Mouse (Mus musculus): ENCODE measurements around the gene Parp3. TPM values are rescaled to one million over a fixed set of nuclear protein-coding genes. Genes with fewer than 3 reads are reported as not detected.
A peak's percentile ranks its signal among the peaks of the same experiment; 100 is the strongest.
"Not testable (repeated sequence)": the region's sequence is repeated elsewhere in the genome, so short reads cannot be mapped to it uniquely, and the experiment has no call there.

The Parp3 gene
- polyA plus RNA-seq (2015; fragmentation: Nextera tagmentation; extraction: Ambion mirVana) = 0.41 and 0.47 TPM in 2 replicates

DNA sequence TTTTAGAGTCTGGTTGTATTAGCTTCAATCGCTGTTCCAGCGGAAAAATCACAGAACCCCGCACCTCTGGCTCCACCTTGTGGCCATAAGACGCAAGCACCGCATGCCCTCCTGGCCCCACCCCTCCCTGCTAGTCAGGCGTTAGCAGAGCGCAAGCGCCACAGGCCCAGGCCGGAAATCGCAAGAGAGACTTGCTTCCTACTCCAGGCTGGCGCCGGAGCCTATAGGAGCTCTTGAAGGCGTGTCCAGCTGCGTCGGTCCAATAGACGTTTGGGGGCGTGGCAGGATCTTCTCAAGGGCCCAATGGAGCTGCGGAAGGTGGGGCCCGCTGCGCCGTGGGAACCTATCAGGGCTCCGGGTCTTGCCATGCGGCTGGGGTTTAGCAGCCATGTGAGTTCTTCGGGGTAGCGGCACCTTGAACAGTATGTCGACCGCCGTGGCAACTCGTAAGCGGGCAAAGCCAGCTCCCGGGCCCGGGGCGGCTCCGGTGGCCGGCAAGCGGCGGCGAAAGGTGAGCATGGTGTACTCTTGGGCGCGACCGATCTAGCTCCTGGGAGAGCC, at the start of gene Parp3:
Parp3 (minus strand) TSS at position 26 of the 561 bp plus-strand sequence.
- no peaks in the 10 kb centered on the region for H3K9me3 ChIP-seq
- peak within 1 kb of the TSS; percentile 67 for H3K4me3 ChIP-seq
- ATAC-seq (replicated peaks) = peak; percentile 98
- H3K9ac ChIP-seq (replicated peaks) = peak within 1 kb of the TSS; percentile 50
- peak within 1 kb of the TSS; percentile 40; the same call in 1 of the 2 replicates for H3K27ac ChIP-seq (replicated peaks)
- no peaks in the 10 kb centered on the region; the same call in 1 of the 2 replicates for H3K36me3 ChIP-seq
- peak within 1 kb of the TSS; percentile 79 for H3K4me2 ChIP-seq (replicated peaks)
- under 1% methylated on average over 41 of the region's 41 CpGs for WGBS
- no peaks in the 10 kb centered on the region for H3K27me3 ChIP-seq
- H3K4me1 ChIP-seq = peaks cover 32% of the 10 kb centered on the region

DNA sequence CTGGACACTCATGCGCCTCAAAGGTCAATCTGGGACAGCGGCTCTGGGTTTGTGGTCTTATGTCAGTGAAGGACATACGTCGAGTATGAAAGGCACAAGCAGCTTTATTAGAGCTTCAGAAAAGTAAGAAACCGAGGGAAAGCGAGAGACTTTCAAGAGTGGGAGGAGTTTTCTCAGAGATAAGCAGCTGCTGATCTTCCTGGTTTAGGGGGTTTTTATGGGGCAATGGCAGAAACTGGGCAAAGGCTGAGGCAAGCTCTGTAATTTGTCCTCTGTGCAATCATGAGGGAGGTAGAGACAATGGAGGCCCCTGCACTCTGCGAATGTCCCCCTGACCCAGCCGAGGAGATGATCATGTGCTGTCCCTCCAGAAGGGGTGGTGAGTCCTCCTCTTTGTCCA, 43.2 kb upstream of the Parp3 start:
- H3K36me3 ChIP-seq = no peaks in the 10 kb centered on the region
- H3K4me3 ChIP-seq = no peak overlapping the region
- H3K9me3 ChIP-seq = no peaks in the 10 kb centered on the region
- no peak overlapping the region for H3K9ac ChIP-seq (replicated peaks)
- H3K27ac ChIP-seq (replicated peaks) = no peak overlapping the region
- no peak overlapping the region for H3K4me2 ChIP-seq (replicated peaks)
- no peak for ATAC-seq (replicated peaks)
- 81% methylated on average over 8 of the region's 8 CpGs for WGBS
- no peaks in the 10 kb centered on the region for H3K27me3 ChIP-seq
- H3K4me1 ChIP-seq = no peaks in the 10 kb centered on the region

DNA sequence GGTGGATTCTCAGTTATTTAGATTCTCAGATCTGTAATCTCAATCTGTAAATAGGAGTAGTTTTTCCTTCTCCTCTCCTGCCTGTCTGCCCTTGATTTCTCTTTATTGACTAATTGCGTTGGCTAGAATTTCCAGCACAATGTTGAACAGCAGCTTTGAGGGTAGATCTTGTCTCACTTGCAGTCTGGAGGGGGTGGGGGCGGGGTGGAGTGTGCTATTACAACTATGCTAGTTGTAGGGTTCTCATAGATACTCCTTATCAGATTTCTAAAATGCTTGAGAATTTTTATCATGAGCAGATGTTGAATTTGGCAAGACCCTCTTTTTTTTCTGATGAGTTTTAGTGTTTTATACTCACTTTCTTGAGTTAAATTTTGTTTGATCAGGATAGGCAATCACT, 42.7 kb upstream of the Parp3 start:
- Histone ChIP-seq H3K9ac (replicated peaks) (no peak overlapping the region), H3K27ac (replicated peaks) (no peak overlapping the region), H3K4me3 (no peak overlapping the region), H3K9me3 (no peaks in the 10 kb centered on the region), H3K4me1 (no peaks in the 10 kb centered on the region), H3K4me2 (replicated peaks) (no peak overlapping the region), H3K36me3 (no peaks in the 10 kb centered on the region), H3K27me3 (no peaks in the 10 kb centered on the region)
- WGBS = 77% methylated on average over 2 of the region's 2 CpGs
- ATAC-seq (replicated peaks) = no peak

DNA sequence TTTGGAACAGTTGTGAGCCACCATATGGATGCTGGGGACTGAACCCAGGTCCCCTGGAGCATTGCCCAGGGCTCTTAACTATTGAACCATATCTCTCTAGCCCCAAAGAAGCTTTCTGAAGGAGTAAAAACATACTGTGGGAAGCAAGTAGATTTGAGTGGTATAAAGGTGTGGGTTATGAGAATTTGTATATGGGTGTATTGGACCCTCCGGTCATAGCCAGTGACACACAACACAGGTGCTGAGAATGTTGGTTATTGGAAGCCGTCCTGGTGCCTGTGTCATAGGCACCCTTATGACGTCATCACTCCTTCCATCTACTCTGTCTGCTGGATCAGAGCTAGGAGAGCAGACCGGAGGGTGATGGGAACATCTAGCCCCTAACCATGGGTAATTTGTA, 37.5 kb upstream of the Parp3 start, which contains the start of gene Iqcf5:
Iqcf5 (plus strand) TSS at position 301 of the 400 bp plus-strand sequence.
- no peaks in the 10 kb centered on the region for H3K36me3 ChIP-seq
- H3K4me3 ChIP-seq = no peak within 1 kb of the TSS
- no peak within 1 kb of the TSS for H3K9ac ChIP-seq (replicated peaks)
- H3K4me1 ChIP-seq = peaks cover 4% of the 10 kb centered on the region; the same call in 1 of the 2 replicates
- no peaks in the 10 kb centered on the region for H3K27me3 ChIP-seq
- no peak within 1 kb of the TSS for H3K4me2 ChIP-seq (replicated peaks)
- H3K9me3 ChIP-seq = no peaks in the 10 kb centered on the region
- WGBS = 87% methylated on average over 4 of the region's 4 CpGs
- no peak for ATAC-seq (replicated peaks)
- no peak within 1 kb of the TSS; the same call in 1 of the 2 replicates for H3K27ac ChIP-seq (replicated peaks)

DNA sequence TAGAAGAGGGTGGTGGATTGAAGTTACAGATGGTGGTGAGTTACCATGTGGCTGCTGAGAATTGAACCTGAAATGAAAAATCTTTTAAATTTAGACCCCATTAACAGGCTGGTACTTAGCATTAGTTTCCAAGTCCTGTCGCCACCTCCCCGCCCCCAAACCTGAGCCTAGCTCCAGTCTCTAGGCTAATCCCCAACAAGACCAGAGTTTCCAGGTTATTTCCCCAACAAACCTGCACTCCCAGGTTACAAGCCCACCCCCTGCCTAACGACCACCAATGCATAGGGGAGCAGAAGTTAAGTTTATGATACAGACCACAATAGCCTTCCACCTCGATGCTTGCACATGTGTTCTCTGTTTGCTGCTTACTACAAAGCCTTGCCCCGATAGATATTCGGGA, 36.8 kb upstream of the Parp3 start:
- H3K27me3 ChIP-seq = no peaks in the 10 kb centered on the region
- no peak for ATAC-seq (replicated peaks)
- no peaks in the 10 kb centered on the region for H3K9me3 ChIP-seq
- H3K4me1 ChIP-seq = peaks cover 4% of the 10 kb centered on the region; the same call in 1 of the 2 replicates
- WGBS = 76% methylated on average over 6 of the region's 6 CpGs
- no peaks in the 10 kb centered on the region for H3K36me3 ChIP-seq
- H3K4me3 ChIP-seq = no peak overlapping the region
- H3K9ac ChIP-seq (replicated peaks) = no peak overlapping the region
- no peak overlapping the region for H3K4me2 ChIP-seq (replicated peaks)
- H3K27ac ChIP-seq (replicated peaks) = no peak overlapping the region; the same call in 1 of the 2 replicates

DNA sequence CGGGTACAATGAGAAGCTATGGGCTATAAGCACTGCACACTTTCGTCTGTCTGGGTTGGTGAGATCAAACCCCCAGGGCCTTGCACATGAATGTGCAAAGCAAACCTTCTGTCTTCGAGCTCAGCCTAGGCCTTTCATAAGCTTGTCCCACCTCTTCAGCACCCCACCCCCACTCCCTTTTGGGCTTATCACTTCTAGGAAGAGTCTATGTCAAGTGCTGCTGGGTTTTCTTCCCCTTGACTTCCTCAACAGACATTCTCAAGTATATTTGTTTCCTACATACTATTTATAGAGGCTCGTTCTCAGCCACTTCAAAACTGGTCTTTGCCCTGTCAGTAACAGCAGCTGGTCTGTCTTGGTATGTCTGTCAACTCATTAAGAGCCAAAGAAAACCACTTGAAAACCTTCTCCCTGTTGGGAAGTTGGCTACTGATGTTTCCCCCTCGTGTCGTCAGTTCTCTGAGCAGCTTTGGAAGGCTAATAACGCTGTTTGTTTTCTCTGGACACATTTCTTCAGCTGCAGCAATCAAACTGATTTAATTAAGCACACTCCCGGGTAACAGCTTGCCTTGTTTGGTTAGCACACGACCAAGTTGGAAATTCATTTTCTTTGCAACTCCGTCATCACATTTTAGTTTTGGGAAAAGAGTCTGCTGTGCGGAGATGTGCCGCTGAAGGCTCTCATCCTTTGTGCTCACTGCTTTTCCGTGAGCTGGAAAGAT, 36.1 kb upstream of the Parp3 start:
- Histone ChIP-seq H3K27me3 (no peaks in the 10 kb centered on the region), H3K4me2 (replicated peaks) (no peak overlapping the region), H3K9ac (replicated peaks) (no peak overlapping the region), H3K9me3 (no peaks in the 10 kb centered on the region), H3K36me3 (no peaks in the 10 kb centered on the region), H3K27ac (replicated peaks) (no peak overlapping the region; the same call in 1 of the 2 replicates), H3K4me3 (no peak overlapping the region), H3K4me1 (peaks cover 4% of the 10 kb centered on the region; the same call in 1 of the 2 replicates)
- 46% methylated on average over 13 of the region's 13 CpGs for WGBS
- ATAC-seq (replicated peaks) = no peak

DNA sequence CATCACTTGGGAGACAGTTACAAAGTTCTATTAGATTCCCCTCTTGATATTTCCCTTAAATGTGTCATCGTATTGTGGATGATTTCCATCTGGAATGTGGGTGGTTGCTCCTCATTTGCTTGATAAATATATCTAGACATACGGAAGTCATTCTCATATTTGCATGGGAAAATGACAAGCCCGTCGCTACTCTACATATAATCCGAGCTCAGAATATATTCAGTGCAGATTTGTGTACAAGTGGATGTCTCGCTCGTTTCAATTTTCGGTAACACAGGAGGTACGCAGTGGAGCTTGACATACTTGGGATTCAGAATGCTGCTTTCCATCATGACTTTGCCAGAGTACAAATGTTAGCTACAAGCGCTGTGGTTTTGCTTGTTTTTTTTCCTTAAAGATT, 32.6 kb upstream of the Parp3 start:
- H3K9me3 ChIP-seq = no peaks in the 10 kb centered on the region
- no peak overlapping the region for H3K4me3 ChIP-seq
- no peak overlapping the region for H3K4me2 ChIP-seq (replicated peaks)
- 94% methylated on average over 10 of the region's 10 CpGs for WGBS
- H3K27me3 ChIP-seq = no peaks in the 10 kb centered on the region
- no peaks in the 10 kb centered on the region for H3K36me3 ChIP-seq
- ATAC-seq (replicated peaks) = no peak
- H3K27ac ChIP-seq (replicated peaks) = no peak overlapping the region
- no peak overlapping the region for H3K9ac ChIP-seq (replicated peaks)
- H3K4me1 ChIP-seq = peaks cover 4% of the 10 kb centered on the region; the same call in 1 of the 2 replicates

DNA sequence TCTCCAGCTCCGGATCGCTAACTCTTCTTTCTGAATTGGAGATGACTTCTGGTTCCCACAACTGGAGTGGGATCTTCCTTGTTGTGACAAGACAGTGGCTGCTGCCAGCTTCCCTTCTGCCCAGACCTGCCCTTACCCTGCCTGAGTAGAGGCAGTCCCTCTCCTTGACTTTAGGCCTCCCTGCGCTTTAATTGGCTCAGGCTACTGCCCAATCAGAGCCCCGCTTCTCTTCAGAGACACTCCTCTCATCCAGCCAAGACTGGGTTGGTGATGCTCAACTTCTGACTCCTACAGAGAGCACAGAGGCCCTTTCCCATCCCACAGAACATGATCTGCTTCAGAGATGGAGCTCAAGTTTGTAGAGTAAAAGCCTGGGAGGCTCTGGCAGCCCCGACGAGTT, 27.5 kb upstream of the Parp3 start:
- Histone ChIP-seq H3K27me3 (no peaks in the 10 kb centered on the region), H3K36me3 (no peaks in the 10 kb centered on the region), H3K4me1 (no peaks in the 10 kb centered on the region), H3K9me3 (no peaks in the 10 kb centered on the region), H3K4me3 (no peak overlapping the region), H3K4me2 (replicated peaks) (no peak overlapping the region), H3K9ac (replicated peaks) (no peak overlapping the region), H3K27ac (replicated peaks) (no peak overlapping the region)
- WGBS = 72% methylated on average over 6 of the region's 6 CpGs
- ATAC-seq (replicated peaks) = no peak

DNA sequence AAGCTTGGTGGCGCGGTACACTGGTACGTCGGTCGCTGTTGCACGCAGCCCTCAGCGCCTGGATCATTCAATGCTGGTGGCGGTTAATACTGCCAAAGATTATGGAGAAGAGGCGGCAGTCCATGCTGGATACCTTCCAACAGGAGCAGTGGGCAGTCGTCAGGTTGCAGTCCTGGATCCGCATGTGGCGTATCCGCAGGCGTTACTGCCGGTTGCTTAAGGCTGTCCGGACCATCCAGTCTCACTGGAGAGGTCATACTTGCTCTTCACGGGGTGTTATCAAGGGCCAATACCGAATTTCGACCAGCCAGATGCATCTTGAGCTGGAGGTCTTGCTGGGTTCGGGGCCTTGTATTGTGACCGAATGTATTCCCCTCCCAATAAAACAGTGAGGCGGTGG, 25.1 kb upstream of the Parp3 start:
- H3K4me3 ChIP-seq = no peak overlapping the region
- H3K36me3 ChIP-seq = no peaks in the 10 kb centered on the region
- no peak overlapping the region for H3K4me2 ChIP-seq (replicated peaks)
- no peak for ATAC-seq (replicated peaks)
- H3K9me3 ChIP-seq = no peaks in the 10 kb centered on the region
- H3K27me3 ChIP-seq = no peaks in the 10 kb centered on the region
- H3K27ac ChIP-seq (replicated peaks) = no peak overlapping the region
- 88% methylated on average over 22 of the region's 22 CpGs for WGBS
- H3K4me1 ChIP-seq = no peaks in the 10 kb centered on the region
- H3K9ac ChIP-seq (replicated peaks) = no peak overlapping the region

DNA sequence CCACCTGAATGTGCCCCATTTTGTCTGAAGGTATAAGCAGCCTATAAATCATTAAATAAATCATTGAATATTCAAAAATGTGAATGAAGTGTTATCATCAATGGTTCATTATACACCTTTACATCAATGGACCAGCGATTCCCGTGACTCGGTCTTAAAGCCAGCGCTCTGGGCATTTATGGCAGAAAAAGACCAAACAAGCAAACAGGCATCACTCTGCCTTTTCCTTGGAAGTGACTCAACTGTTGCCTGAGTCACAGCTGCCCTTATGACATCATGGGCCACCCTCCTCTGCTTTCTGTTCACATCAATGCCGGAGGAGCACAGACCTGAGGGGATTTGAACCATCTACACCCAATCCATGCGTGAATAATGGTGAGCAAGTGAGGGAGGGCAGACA, 22.9 kb upstream of the Parp3 start, which contains the start of gene Iqcf1:
Iqcf1 (plus strand) TSS at position 301 of the 400 bp plus-strand sequence.
- Histone ChIP-seq H3K27me3 (no peaks in the 10 kb centered on the region), H3K27ac (replicated peaks) (no peak within 1 kb of the TSS), H3K9ac (replicated peaks) (no peak within 1 kb of the TSS), H3K9me3 (no peaks in the 10 kb centered on the region), H3K4me1 (no peaks in the 10 kb centered on the region), H3K36me3 (no peaks in the 10 kb centered on the region), H3K4me2 (replicated peaks) (no peak within 1 kb of the TSS), H3K4me3 (no peak within 1 kb of the TSS)
- WGBS = 93% methylated on average over 6 of the region's 6 CpGs
- no peak for ATAC-seq (replicated peaks)

DNA sequence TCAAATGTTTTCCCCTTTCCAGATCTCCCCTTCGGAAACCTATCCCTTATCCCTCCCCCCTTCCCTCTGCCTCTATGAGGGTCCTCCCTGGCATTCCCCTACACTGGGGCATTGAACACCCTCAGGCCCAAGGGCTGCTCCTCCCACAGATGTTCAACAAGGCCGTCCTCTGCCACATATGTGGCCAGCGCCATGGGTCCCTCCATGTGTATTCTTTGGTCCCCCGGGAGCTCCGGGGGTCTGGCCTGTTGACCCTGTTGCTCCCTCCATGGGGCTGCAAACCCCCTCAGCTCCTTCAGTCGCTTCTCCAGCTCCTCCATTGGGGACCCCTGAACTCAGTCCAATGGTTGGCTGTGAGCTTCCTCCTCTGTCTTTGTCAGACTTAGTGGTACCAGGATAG, 10.9 kb upstream of the Parp3 start:
- 91% methylated on average over 6 of the region's 6 CpGs for WGBS

DNA sequence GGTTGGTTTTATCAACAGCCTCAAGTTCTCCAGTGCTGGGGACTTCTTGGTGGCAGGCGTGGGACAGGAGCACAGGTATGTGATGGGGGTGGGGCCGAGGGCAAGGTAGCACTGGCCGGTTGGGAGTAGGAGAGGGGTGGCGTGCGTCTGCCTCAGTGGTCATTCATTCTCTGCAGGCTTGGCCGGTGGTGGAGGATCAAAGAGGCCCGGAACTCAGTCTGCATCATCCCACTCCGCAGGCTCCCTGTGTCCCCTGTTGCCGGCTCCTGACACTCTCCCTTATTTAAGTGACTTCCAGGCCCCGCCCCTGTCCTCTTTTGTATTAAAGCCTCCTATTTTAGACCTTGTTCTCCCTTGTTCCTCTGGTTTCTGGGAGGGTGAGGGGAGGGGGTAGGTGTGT, 8.3 kb upstream of the Parp3 start:
- Histone ChIP-seq H3K4me2 (replicated peaks) (no peak overlapping the region), H3K4me3 (no peak overlapping the region), H3K27ac (replicated peaks) (no peak overlapping the region), H3K36me3 (peaks cover 27% of the 10 kb centered on the region), H3K9ac (replicated peaks) (no peak overlapping the region), H3K27me3 (no peaks in the 10 kb centered on the region), H3K4me1 (no peaks in the 10 kb centered on the region), H3K9me3 (no peaks in the 10 kb centered on the region)
- ATAC-seq (replicated peaks) = no peak
- WGBS = 73% methylated on average over 10 of the region's 10 CpGs

More for the DNA sequence above, 10.9 kb upstream of the Parp3 start:
- H3K9ac ChIP-seq (replicated peaks); H3K9me3 ChIP-seq; H3K27me3 ChIP-seq; H3K4me3 ChIP-seq; H3K27ac ChIP-seq (replicated peaks); H3K4me2 ChIP-seq (replicated peaks); H3K4me1 ChIP-seq; ATAC-seq (replicated peaks): not testable (repeated sequence)
- H3K36me3 ChIP-seq = peaks cover 27% of the 10 kb centered on the region
